Mouse (Mus musculus): Measurements from ENCODE around the gene Nlgn3. TPM values are rescaled to one million over a fixed set of nuclear protein-coding genes. Genes with fewer than 3 reads are reported as not detected.

Nlgn3 gene
- not detected in 2 replicates for total RNA-seq (2015)
- 0.24 TPM in 1 of 2 replicates, not detected in the other for total RNA-seq (2017)

DNA sequence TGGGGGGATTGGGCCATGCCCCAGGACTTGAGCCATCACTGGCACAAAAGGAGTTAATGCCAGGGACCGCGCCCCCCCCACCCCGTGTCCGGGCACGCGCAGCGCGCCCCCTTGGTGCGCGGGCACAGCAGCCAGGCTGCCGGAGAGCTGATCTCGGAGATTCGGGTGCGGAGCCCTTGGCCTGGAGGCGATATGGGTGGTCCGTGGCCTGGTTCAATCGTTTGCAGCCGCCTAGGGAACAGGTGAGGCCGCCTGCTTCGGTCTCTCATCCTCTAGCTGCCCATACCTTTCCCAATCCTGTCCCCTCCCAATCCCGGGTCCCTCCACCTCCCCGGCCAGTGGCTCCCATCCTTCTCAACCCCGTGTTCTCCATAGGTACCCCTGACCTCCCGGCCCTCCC, at the start of gene Nlgn3:
Nlgn3 (plus strand) TSS at position 114 of the 400 bp plus-strand sequence.
- peak; percentile 54 for ATAC-seq (replicated peaks; ENCODE audit: poor library complexity)

DNA sequence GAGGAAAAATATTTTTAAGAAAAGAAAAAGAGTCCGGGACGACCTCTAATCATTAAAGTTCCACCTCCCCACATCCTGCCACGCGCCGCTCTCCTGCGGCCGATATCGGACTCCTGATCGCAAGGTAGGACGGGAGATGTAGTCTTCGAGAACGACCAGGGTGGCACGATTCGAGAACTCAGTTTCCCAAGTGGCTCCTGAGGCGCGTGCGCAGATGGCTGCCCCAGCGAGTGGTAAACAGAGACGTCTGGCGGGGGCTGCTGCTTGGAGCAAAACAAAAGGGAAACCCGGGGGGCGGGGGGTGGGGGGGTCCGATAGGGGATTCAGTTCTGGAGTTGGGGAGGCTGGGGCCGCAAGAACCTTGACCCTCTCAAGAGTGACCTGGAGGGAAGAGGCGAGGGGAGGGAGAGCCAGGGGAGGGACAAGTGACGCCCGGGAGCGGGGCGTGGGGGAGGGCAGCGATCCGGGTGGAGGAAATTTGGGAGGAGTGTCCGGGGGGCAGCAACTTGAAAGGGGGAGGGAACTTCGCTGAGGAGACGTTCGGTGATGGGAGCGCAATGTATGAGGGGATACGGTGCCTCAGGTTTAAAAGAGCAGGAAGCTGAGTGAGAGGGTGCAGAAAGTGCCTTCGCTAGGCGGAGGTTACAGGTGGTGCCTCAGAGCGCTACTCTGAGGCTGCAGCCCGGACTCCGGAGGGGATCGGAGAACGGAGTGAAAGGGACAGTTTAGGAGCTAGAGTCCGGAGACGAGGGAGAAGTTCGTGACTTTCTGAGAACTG, 44.8 kb upstream of the Nlgn3 start, which contains the start of gene Foxo4:
Foxo4 (plus strand) TSS at position 577 of the 778 bp plus-strand sequence.
- ATAC-seq (replicated peaks; ENCODE audit: poor library complexity) = peak; percentile 87

DNA sequence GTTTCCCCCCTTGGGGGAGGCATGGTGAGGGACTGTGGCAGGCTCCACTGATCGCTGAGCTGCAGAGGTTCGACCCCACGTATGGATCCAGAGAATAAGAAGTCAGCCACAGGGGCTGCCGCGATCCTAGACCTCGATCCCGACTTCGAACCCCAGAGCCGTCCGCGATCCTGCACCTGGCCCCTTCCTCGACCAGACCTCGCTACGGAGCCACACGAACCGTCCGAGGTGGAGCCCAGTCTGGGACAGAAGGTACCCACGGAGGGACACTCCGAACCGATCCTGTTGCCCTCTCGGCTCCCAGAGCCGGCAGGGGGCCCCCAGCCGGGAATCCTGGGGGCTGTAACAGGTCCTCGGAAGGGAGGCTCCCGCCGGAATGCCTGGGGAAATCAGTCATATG, 44.2 kb upstream of the Nlgn3 start:
- peak; percentile 19 for ATAC-seq (replicated peaks; ENCODE audit: poor library complexity)

DNA sequence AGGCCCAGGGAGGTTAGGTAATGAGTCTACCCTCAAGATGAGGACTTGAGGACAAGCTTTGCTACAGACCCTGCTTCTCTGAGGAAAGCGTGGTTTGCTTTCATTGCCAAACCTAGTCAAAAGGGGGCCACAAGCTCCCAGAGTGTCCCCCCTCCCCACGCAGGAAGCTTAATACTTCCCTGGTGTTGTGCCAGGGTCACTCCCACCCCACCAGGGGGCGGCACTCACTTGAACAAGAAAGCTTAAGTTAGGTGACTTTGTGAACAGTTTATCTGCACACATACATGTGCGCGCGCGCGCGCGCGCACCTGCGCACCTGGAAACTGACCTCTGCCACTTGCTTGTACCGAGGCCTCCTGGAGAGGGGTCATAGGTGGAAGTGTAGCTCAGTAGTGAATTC, 42.4 kb upstream of the Nlgn3 start:
- no peak for ATAC-seq (replicated peaks; ENCODE audit: poor library complexity)

DNA sequence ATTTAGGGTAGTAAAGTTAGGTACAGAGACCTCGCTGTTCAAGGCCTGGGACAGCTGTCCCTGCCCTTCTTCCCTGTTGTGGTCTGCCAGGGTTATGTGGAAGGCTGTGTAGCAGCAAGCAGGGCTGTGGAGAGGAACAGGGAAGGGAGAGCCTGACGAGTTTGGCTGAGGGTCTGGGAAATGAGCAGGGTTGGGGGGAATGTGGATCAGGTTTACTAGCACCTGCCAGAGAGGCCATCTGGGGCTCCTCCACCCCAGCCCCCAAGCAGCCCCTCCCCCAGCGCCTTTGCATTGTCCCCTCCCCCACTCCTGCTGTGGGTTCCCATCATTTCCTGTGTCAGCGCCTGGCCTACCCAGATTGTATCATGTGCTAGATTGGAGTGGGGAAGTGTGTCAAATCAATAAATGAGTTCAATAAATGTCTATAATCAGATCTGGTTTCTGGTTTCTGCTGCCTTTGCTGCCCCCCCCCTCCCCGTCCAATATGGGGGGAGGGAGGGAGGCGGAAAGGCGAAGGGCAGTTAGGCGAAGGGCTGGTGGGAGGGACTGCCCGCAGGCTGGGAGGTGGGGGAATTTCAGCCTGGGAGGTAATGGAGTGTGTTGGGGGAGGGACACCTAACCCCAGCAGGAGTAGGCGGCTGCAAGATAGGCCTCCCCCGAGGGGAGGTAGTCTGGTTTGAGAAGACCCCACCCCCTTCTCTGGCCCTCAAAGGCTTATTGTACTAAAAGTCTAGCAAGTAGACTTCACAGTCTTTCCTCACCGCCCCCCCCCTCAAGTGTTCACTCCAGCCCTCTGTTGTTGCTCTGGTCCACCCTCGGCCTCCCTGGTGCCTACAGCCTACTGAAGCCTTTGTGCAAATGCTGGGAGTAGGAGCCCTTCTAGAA, 38.3 kb upstream of the Nlgn3 start:
- peak; percentile 54 for ATAC-seq (replicated peaks; ENCODE audit: poor library complexity)

DNA sequence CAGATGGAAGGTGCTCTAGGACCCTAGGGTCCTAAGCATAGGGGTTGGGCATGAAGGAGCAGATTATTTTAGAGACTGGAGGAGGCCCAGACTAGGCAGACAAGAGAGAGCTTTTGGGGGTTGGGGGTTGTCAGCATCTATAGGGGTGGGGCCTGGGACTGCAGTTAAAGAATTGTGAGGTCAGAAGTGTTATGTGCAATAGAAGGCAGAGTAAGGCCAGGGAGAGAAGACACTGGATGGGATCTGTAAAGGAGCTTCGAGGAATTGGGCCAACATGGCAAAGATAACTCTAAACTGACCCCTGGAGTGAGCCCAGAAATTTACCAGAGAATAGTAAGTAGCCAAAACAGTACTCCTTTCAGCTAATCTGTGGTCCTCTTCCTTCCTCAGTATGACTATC, 35.1 kb upstream of the Nlgn3 start, which contains the start of gene Gm614:
Gm614 (minus strand) TSS at position 101 of the 400 bp plus-strand sequence.
- ATAC-seq (replicated peaks; ENCODE audit: poor library complexity) = no peak

DNA sequence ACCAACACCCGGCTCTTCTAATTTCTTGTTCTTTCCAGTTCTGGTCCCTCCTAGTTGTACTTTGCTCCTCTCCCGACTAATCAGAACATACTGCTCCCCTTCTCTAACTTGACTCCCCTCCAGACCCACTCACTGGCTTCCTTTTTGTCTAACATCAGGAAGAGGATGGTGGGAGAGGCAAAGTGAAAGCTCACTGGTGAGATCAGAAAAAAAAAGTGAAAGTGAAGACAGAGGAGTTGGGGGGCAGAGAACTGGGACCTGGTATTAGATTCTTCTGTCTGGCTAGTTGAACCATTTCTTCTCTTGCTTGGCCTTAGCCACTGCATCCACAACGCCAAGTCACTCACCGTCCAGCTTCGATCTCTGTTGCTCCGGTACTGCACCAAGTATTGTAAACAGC, 32.3 kb upstream of the Nlgn3 start:
- no peak for ATAC-seq (replicated peaks; ENCODE audit: poor library complexity)

DNA sequence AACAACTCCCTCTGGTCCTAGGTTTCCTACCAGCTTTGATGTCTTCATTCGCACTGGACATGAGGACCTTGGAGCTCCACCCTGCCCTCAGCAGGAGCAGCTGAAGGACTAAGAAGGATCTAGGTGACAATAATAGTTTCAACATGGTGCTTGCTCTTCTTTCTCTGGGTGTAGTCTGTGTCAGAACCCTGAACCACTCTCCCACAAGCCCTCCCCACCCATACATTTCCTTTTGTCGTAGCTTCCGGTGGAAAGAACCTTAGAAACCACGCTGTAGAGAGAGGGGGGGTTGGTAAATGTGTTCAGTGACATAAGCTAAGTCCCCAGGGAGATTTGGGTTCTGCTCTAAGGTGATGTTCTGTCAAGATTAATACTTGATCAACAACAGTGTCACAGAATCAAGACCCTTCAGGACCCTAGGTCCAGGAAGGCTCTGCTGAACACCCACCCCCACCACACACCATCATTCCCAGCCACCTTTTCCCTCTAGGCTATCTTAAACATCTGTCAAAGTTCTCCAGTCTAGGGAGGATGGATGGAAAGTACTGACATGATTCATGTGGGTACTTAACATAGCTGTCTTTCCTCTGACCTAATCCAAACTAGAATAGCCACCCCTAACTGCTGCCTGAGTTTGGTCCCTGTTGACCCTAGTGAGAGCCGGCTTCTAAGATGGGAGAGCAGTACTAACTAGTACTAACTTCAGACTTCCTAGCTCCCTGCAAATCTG, 30.8 kb upstream of the Nlgn3 start, which contains the start of gene Il2rg:
Il2rg (minus strand) TSS at position 231 of the 730 bp plus-strand sequence.
- ATAC-seq (replicated peaks; ENCODE audit: poor library complexity) = peak; percentile 79

DNA sequence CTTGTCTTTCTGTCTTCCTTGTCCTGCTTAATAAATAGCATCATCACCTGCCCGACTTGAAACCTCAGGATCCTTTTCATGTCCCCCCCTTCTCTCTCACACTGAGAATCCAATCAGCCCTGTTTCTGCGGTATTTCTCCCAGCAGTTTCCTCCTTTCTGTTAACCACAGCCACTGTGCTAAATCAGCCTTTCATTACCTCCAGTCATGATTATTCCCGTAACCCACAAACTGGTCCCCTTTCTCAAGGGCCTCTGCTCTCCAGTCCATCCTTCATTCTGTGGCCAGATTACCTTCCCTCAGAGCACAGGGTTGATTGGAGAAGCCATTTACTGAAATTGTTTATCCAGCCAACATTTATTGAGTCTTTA, 30.2 kb upstream of the Nlgn3 start, which contains the start of gene Gm20489:
Gm20489 (minus strand) TSS at position 269 of the 370 bp plus-strand sequence.
- ATAC-seq (replicated peaks; ENCODE audit: poor library complexity) = peak; percentile 44; the same call in 1 of the 2 replicates

DNA sequence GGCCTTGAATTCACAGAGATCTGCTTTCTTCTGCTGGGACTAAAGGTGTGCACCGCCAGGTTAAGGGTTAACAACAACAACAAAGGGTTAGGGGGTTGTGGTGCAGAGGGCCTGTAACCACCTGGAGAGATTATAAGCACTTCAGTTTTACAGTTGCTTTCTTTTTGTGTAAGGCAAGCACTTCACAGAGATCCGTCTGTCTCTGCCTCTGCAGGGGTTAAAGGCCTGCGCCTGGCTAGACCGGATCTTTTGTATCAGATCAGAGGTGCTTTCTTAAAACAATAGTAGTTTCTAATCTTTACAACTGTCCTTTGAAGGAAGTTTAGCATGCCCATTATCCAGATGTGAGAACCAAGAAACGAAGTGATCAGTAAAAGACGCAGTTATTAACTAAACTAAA, 25.6 kb upstream of the Nlgn3 start:
- no peak for ATAC-seq (replicated peaks; ENCODE audit: poor library complexity)

DNA sequence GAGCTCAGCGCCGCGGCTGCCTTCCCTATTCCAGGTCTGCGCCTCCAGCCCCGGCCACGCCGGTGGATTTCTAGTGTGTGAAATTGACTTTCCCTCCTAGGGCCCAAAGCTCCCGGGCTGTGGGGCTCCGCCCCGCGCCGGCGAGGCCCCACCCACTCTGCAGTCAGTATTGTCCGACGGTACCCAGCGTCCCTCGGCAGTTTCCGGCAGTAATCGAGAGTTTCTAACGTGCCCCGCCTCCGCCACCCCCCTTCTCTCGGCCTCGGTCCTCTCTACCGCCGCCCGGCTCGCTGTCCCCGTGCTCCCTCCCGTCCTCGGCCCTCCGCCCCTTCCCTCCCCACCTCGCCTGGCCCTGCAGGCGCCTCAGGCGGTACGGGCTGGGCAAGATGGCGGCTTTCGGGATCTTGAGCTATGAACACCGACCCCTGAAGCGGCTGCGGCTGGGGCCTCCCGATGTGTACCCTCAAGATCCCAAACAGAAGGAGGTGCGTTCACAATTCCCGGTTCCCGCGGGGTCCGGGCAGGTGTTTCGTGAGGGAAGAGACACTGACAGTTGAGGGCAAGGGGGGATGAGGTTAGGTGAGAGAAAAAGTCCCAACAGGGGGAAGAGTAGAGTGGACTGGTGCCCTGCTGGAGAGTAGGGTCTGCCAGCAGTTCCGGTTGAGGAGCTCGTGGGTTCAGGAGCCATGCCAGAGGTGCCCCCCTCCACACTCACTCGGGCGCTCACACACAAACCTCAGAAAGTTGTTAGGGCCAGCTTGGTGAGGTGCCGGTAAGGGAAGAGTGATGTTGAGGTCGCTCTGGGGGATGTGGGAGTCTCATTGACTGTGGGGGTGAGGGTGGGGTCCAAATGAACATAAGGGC, 24.9 kb upstream of the Nlgn3 start, which contains the start of gene Med12:
Med12 (plus strand) TSS at position 156 of the 864 bp plus-strand sequence.
- peak; percentile 99 for ATAC-seq (replicated peaks; ENCODE audit: poor library complexity)

DNA sequence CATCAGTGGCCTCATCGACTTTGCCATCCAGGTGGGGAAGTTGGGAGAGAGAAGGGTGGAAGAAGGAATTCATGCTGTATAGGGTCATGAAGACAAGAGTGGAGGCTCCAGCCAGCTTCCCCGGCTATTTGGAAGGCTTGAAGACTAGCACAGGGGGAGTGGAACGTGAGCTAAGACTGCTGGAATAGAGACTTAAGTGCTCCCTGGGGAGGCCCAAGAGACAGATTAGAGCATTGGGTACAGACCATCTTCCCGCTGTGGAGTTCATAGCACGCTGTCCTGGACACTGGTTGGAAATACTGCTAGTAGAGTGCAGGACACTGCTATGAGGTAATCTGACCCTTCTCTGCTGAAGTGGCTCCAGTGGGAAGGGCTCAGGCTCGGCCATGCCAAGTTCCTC, 16.2 kb upstream of the Nlgn3 start:
- no peak for ATAC-seq (replicated peaks; ENCODE audit: poor library complexity)

DNA sequence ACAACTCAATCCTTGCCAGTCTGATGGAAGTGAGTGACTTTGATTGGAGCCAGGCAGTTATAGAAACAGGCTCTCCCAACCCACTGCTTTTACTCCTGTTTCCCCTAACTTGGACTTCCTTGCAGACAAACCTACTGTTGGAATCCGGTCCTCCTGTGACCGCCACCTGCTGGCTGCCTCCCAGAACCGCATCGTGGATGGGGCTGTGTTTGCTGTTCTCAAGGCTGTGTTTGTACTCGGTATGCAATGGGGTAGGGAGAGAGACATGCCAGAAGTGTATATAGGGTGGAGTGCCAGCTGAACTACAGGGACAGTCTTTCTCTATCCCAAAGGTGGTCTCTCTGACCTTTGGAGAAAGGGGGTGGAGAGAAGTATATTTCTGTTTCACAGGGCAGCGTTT, 13.4 kb upstream of the Nlgn3 start:
- peak; percentile 70 for ATAC-seq (replicated peaks; ENCODE audit: poor library complexity)

DNA sequence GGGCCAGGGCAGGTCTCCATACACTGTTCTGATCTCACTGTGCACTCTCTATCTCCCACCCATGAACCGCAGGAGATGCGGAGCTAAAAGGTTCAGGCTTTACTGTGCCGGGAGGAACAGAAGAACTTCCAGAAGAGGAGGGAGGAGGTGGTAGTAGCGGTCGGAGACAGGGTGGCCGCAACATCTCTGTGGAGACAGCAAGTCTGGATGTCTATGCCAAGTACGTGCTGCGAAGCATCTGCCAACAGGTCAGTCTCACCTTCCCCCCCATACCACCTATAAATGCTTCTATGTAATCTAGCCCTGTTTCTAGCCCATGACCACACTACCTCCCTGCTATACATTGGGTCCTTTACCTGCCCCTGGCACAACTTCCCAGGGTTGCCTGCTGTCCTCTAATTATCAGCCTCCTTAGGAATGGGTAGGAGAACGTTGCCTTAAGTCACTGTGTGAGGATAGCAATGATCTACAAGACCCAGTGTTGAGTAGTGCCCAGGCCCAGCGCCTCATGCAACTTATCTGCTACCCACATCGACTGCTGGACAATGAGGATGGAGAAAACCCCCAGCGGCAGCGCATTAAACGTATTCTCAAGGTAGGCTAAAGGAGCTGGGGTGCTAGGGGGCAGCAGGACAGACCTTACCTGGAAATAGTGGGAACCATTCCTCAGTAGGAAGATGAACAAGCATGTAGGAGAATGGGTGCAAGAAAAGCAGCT, 12.9 kb upstream of the Nlgn3 start:
- no peak for ATAC-seq (replicated peaks; ENCODE audit: poor library complexity)

DNA sequence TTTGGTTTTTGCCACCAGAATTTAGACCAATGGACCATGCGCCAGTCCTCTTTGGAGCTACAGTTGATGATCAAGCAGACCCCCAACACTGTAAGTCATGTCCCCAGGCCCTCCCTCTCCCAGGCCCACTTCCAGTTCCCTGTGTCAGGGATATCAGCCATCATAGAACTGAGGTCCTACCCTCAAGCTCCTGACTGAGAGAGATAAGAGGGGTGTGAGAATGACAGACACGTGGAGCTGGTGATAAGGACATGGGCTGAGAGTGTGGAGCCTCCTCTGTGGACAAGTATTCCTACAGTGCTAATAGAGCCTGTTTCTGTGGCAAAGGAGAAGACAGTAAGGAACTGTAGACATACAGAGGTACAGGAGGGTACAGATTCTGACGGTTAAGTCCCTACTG, 11.4 kb upstream of the Nlgn3 start:
- peak; percentile 92 for ATAC-seq (replicated peaks; ENCODE audit: poor library complexity)

DNA sequence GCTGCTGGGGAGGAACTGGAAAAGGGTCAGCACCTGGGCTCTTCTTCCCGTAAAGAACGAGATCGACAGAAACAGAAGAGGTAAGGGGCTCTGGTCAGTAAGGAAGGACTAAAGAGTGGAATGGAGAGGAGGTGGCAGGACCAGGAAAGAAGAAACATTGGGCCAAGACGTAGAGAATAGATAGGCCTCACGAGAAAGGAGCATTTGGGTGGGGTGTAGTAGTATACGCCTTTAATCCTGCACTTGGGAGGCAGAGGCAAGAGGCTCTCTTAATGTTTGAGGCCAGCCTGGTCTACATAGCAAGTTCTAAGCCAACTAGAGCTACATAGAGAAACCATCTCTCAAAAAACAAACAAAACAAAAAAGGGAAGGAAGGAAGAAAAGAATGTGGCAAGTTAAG, 10.5 kb upstream of the Nlgn3 start:
- ATAC-seq (replicated peaks; ENCODE audit: poor library complexity) = no peak

DNA sequence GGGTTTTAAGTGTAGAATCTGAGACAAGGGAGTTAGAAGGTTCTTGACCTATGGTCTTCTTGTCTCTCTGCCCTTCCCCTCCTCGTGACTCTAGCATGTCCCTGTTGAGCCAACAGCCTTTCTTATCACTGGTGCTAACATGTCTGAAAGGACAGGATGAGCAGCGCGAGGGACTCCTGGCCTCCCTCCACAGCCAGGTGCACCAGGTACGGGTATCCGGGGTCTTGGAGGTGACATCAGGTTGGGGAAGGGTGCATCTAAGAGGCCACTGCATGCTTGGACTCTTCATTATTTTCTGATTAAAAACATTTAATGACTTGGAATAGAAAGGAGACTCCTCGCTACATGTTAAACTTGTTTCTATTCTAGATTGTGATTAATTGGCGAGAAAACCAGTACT, 9.9 kb upstream of the Nlgn3 start:
- no peak for ATAC-seq (replicated peaks; ENCODE audit: poor library complexity)

DNA sequence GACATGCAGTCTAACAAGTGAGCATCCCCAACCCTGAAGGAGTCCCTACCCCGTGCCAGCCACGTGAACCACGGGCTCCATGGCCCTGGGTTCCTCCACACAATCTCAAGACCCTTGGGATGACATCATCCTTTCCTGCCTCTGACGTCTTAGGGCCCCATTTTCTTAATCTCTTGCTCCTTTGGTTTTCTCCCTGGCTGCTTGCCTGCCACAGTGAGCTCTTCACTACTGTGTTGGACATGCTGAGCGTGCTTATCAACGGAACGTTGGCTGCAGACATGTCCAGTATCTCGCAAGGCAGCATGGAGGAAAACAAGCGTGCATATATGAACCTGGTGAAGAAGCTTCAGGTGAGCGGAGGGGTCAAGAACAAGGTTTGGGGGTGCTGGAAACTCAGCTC, 8.9 kb upstream of the Nlgn3 start:
- peak; percentile 62 for ATAC-seq (replicated peaks; ENCODE audit: poor library complexity)

Measured in megakaryocyte progenitor cell, adult 5-6 weeks (primary cell).